Mouse (Mus musculus): Measurements from ENCODE around the gene Srsf10. TPM values are rescaled to one million over a fixed set of nuclear protein-coding genes. Genes with fewer than 3 reads are reported as not detected.

Srsf10 gene
- 46.7 and 110 TPM in 2 replicates for polyA plus RNA-seq (2012; rRNA removed; ENCODE audit: low replicate concordance)

GRCm38 (mm10) chr4:135855536-135856222 is at the start of gene Srsf10:
TSS of gene Srsf10 (plus strand) at chr4:135855747.

GRCm38 (mm10) chr4:135873526-135874202 is 18.1 kb downstream of the Srsf10 start, which contains the start of gene Pnrc2:
TSS of gene Pnrc2 (minus strand) at chr4:135873850.

GRCm38 (mm10) chr4:135895071-135895571 is 39.6 kb downstream of the Srsf10 start, which contains the start of gene Cnr2:
TSS of gene Cnr2 (plus strand) at chr4:135895394.

Other genes starting within 250 kb of the Srsf10 start
- gene Ifnlr1, start 169.5 kb upstream of the Srsf10 start, polyA plus RNA-seq (2012; rRNA removed; ENCODE audit: low replicate concordance): 3.9 and 6.0 TPM in 2 replicates
- gene Il22ra1, start 127.6 kb upstream of the Srsf10 start, polyA plus RNA-seq (2012; rRNA removed; ENCODE audit: low replicate concordance): 0.23 and 0.82 TPM in 2 replicates
- gene Myom3, start 96.0 kb upstream of the Srsf10 start, polyA plus RNA-seq (2012; rRNA removed; ENCODE audit: low replicate concordance): 0.29 and 2.8 TPM in 2 replicates
- gene Pnrc2, start 18.1 kb downstream of the Srsf10 start, polyA plus RNA-seq (2012; rRNA removed; ENCODE audit: low replicate concordance): 12.9 and 19.8 TPM in 2 replicates
- 15.0 and 18.4 TPM in 2 replicates for gene Cnr2, start 39.6 kb downstream of the Srsf10 start, polyA plus RNA-seq (2012; rRNA removed; ENCODE audit: low replicate concordance)
- gene Fuca1, start 65.0 kb downstream of the Srsf10 start, polyA plus RNA-seq (2012; rRNA removed; ENCODE audit: low replicate concordance): 60.6 and 101 TPM in 2 replicates
- gene Hmgcl, start 90.7 kb downstream of the Srsf10 start, polyA plus RNA-seq (2012; rRNA removed; ENCODE audit: low replicate concordance): 54.9 and 80.4 TPM in 2 replicates
- gene Gale, start 108.0 kb downstream of the Srsf10 start, polyA plus RNA-seq (2012; rRNA removed; ENCODE audit: low replicate concordance): 61.5 and 82.0 TPM in 2 replicates
- gene Lypla2, start 116.9 kb downstream of the Srsf10 start, polyA plus RNA-seq (2012; rRNA removed; ENCODE audit: low replicate concordance): 108 and 220 TPM in 2 replicates
- gene Pithd1, start 131.5 kb downstream of the Srsf10 start, polyA plus RNA-seq (2012; rRNA removed; ENCODE audit: low replicate concordance): 31.8 and 63.5 TPM in 2 replicates
- 8.3 and 21.4 TPM in 2 replicates for gene Eloa, start 166.0 kb downstream of the Srsf10 start, polyA plus RNA-seq (2012; rRNA removed; ENCODE audit: low replicate concordance)
- 201 and 254 TPM in 2 replicates for gene Rpl11, start 197.7 kb downstream of the Srsf10 start, polyA plus RNA-seq (2012; rRNA removed; ENCODE audit: low replicate concordance)